Mouse (Mus musculus) thymus, adult 2 months (tissue): Measurements from ENCODE around the gene Abhd5.

Source experiments
- CTCF ChIP-seq: fragments of 200-500 bp; IDR thresholded peaks from 2 replicates; pipeline ENCODE4 v1.5.1; 2012; ENCODE audit warnings: mild to moderate bottlenecking, control low read depth, low read length, moderate library complexity, borderline replicate concordance; ENCODE audit not compliant: control insufficient read depth, poor library complexity, insufficient read depth; ENCODE audit errors: extremely low read depth
- POLR2A ChIP-seq: fragments of 200-500 bp; IDR thresholded peaks from 2 replicates; pipeline ENCODE4 v1.6.1; 2012; ENCODE audit warnings: mild to moderate bottlenecking, low read length, control low read depth, moderate library complexity; ENCODE audit not compliant: control insufficient read depth, poor library complexity, insufficient read depth; ENCODE audit errors: extremely low read depth

DNA sequence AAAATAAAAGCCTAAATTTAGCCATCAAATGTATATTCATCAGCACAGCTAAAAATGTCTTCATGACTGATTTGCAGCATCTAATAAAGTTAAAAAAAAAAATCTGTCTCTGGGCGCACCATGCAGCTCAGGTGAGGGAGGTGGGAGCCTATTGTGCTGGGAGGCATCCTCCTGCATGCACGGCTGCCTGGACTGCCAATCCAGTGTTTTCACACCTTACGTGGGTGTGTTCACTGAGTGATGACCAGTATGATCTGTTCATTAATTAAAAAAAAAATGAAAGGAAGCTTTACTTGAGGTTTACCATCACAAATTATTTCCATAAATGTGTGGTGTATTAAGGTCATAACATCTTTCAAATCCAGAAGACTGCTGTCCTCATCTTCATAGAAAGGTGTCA lies 6.1 kb upstream of the Abhd5 start:
- TF ChIP-seq POLR2A (no peak), CTCF (no peak)
